31 mouse cellular contexts compared by ENCODE assay signal in genomic region chr11:43257291-43257690, GRCm38 (mm10).
"Had no signal": no experiment of that assay in that cellular context is flagged by ENCODE, and none has a peak within 500 bp of the region (broad histone marks: within the 10 kb centered on the region; RNA-seq: fewer than 3 reads in every experiment).

No protein-coding gene starts in this region.

- H3K4me1 ChIP-seq: heart, embryonic 10.5 days; hindbrain, embryonic 10.5 days; hindbrain, embryonic 12.5 days; hindbrain, embryonic 13.5 days; hindbrain, embryonic 15.5 days; intestine, embryonic 15.5 days had no signal

- H3K36me3 ChIP-seq: heart, embryonic 10.5 days; heart, embryonic 12.5 days; heart, embryonic 13.5 days; heart, embryonic 15.5 days; hindbrain, embryonic 10.5 days; hindbrain, embryonic 12.5 days; hindbrain, embryonic 13.5 days; hindbrain, embryonic 15.5 days; intestine, embryonic 15.5 days had no signal

- H3K9me3 ChIP-seq: heart, embryonic 10.5 days; heart, embryonic 12.5 days; heart, embryonic 13.5 days; heart, embryonic 15.5 days; hindbrain, embryonic 10.5 days; hindbrain, embryonic 12.5 days; hindbrain, embryonic 13.5 days; hindbrain, embryonic 15.5 days; intestine, embryonic 15.5 days had no signal

- ATAC-seq: hindbrain, embryonic 16.5 days; hindbrain, postnatal 0 days; inflammation-experienced regulatory T-cells, adult 6 months; intestine, embryonic 15.5 days; intestine, embryonic 16.5 days; intestine, postnatal 0 days had no signal

- H3K4me3 ChIP-seq: heart, adult 2 months; heart, embryonic 10.5 days; heart, embryonic 12.5 days; heart, embryonic 13.5 days; heart, embryonic 15.5 days; hindbrain, embryonic 10.5 days; hindbrain, embryonic 12.5 days; hindbrain, embryonic 13.5 days; hindbrain, embryonic 15.5 days; intestine, embryonic 15.5 days; layer of hippocampus, adult 2 months; left cerebral cortex, adult 2 months had no signal

- DNase-seq: heart, adult 18-20 months; heart, adult 2 months; heart, postnatal 10 days; heart, postnatal 14 days; heart, postnatal 36 days; heart, postnatal 4 days; kidney, adult 11 months; kidney, adult 18-20 months; kidney, adult 8-10 months; kidney, adult 9 months; kidney, postnatal 36 days; layer of hippocampus, adult 9-11 months; layer of hippocampus, postnatal 36 days had no signal

- H3K9ac ChIP-seq: heart, embryonic 12.5 days; heart, embryonic 13.5 days; heart, embryonic 15.5 days; hindbrain, embryonic 12.5 days; hindbrain, embryonic 13.5 days; hindbrain, embryonic 14.5 days; hindbrain, embryonic 15.5 days; intestine, embryonic 15.5 days had no signal

- H3K4me2 ChIP-seq: heart, embryonic 11.5 days; heart, embryonic 12.5 days; heart, embryonic 13.5 days; heart, embryonic 15.5 days; hindbrain, embryonic 12.5 days; hindbrain, embryonic 13.5 days; hindbrain, embryonic 14.5 days; hindbrain, embryonic 15.5 days; intestine, embryonic 15.5 days had no signal

- H3K27me3 ChIP-seq: heart, embryonic 12.5 days; heart, embryonic 13.5 days; heart, embryonic 15.5 days; hindbrain, embryonic 12.5 days; hindbrain, embryonic 13.5 days; hindbrain, embryonic 15.5 days; intestine, embryonic 15.5 days had no signal

- H3K27ac ChIP-seq: heart, adult 2 months; heart, embryonic 10.5 days; heart, embryonic 13.5 days; heart, embryonic 15.5 days; hindbrain, embryonic 10.5 days; hindbrain, embryonic 12.5 days; hindbrain, embryonic 13.5 days; hindbrain, embryonic 14.5 days; hindbrain, embryonic 15.5 days; hindbrain, postnatal 0 days; intestine, embryonic 15.5 days; layer of hippocampus, adult 2 months; left cerebral cortex, adult 2 months had no signal
